Mouse (Mus musculus): ENCODE measurements around the gene Thsd7b. TPM values are rescaled to one million over a fixed set of nuclear protein-coding genes. Genes with fewer than 3 reads are reported as not detected.

Gene Thsd7b
- polyA plus RNA-seq, 1 experiment from 2014 or later = 1.9 TPM

- no peaks in the 10 kb centered on the region for H3K9me3 ChIP-seq (replicated peaks)
- no peaks in the 10 kb centered on the region for H3K27me3 ChIP-seq (ENCODE audit: low read depth, poor library complexity, severe bottlenecking)
- WGBS = 94% methylated on average over 4 of the region's 4 CpGs
- DNase-seq (ENCODE audit: low spot score) = no peak
- no peaks in the 10 kb centered on the region for H3K4me1 ChIP-seq
- H3K4me3 ChIP-seq = no peak overlapping the region
- no peak overlapping the region for H3K27ac ChIP-seq (replicated peaks)
- no peaks in the 10 kb centered on the region for H3K36me3 ChIP-seq
These were observed 265.9 kb downstream of the Thsd7b start for GRCm38 (mm10) chr1:129538970-129539369.

- WGBS = 66% methylated on average over 1 of the region's 1 CpGs
- Histone ChIP-seq H3K36me3 (no peaks in the 10 kb centered on the region), H3K9me3 (replicated peaks) (no peaks in the 10 kb centered on the region), H3K4me3 (no peak overlapping the region), H3K27ac (replicated peaks) (no peak overlapping the region), H3K27me3 (ENCODE audit: low read depth, poor library complexity, severe bottlenecking) (no peaks in the 10 kb centered on the region), H3K4me1 (no peaks in the 10 kb centered on the region)
- no peak for DNase-seq (ENCODE audit: low spot score)
These were observed 267.6 kb downstream of the Thsd7b start for GRCm38 (mm10) chr1:129540751-129541150.

- H3K36me3 ChIP-seq = no peaks in the 10 kb centered on the region
- no peak overlapping the region for H3K4me3 ChIP-seq
- H3K27ac ChIP-seq (replicated peaks) = no peak overlapping the region
- no peaks in the 10 kb centered on the region for H3K27me3 ChIP-seq (ENCODE audit: low read depth, poor library complexity, severe bottlenecking)
- DNase-seq (ENCODE audit: low spot score) = no peak
- no peaks in the 10 kb centered on the region for H3K9me3 ChIP-seq (replicated peaks)
- H3K4me1 ChIP-seq = no peaks in the 10 kb centered on the region
- WGBS = 87% methylated on average over 3 of the region's 3 CpGs
These were observed 269.6 kb downstream of the Thsd7b start for GRCm38 (mm10) chr1:129542563-129543146.

GRCm38 (mm10) chr1:129543169-129543568, 270.1 kb downstream of the Thsd7b start:
- Histone ChIP-seq H3K27me3 (ENCODE audit: low read depth, poor library complexity, severe bottlenecking) (no peaks in the 10 kb centered on the region), H3K4me3 (no peak overlapping the region), H3K27ac (replicated peaks) (no peak overlapping the region), H3K4me1 (no peaks in the 10 kb centered on the region), H3K36me3 (no peaks in the 10 kb centered on the region), H3K9me3 (replicated peaks) (no peaks in the 10 kb centered on the region)
- 88% methylated on average over 3 of the region's 3 CpGs for WGBS
- DNase-seq (ENCODE audit: low spot score) = no peak

- WGBS = 89% methylated on average over 4 of the region's 4 CpGs
- Histone ChIP-seq H3K27me3 (ENCODE audit: low read depth, poor library complexity, severe bottlenecking) (no peaks in the 10 kb centered on the region), H3K27ac (replicated peaks) (no peak overlapping the region), H3K9me3 (replicated peaks) (peaks cover 5% of the 10 kb centered on the region), H3K4me1 (no peaks in the 10 kb centered on the region), H3K4me3 (no peak overlapping the region), H3K36me3 (no peaks in the 10 kb centered on the region)
- DNase-seq (ENCODE audit: low spot score) = no peak
These were observed 285.0 kb downstream of the Thsd7b start for GRCm38 (mm10) chr1:129558054-129558453.

- WGBS = 89% methylated on average over 4 of the region's 4 CpGs
- Histone ChIP-seq H3K9me3 (replicated peaks) (no peaks in the 10 kb centered on the region), H3K27ac (replicated peaks) (no peak overlapping the region), H3K27me3 (ENCODE audit: low read depth, poor library complexity, severe bottlenecking) (no peaks in the 10 kb centered on the region), H3K36me3 (no peaks in the 10 kb centered on the region), H3K4me3 (no peak overlapping the region), H3K4me1 (no peaks in the 10 kb centered on the region)
- DNase-seq (ENCODE audit: low spot score) = no peak
These were observed 286.0 kb downstream of the Thsd7b start for GRCm38 (mm10) chr1:129559137-129559536.

- H3K9me3 ChIP-seq (replicated peaks) = no peaks in the 10 kb centered on the region
- WGBS = 83% methylated on average over 3 of the region's 3 CpGs
- H3K4me3 ChIP-seq = no peak overlapping the region
These were observed 286.7 kb downstream of the Thsd7b start for GRCm38 (mm10) chr1:129559812-129560211.

GRCm38 (mm10) chr1:129562707-129563106, 289.6 kb downstream of the Thsd7b start:
- no peaks in the 10 kb centered on the region for H3K4me1 ChIP-seq
- 89% methylated on average over 1 of the region's 1 CpGs for WGBS
- no peak overlapping the region for H3K27ac ChIP-seq (replicated peaks)
- H3K36me3 ChIP-seq = no peaks in the 10 kb centered on the region
- H3K4me3 ChIP-seq = no peak overlapping the region
- H3K9me3 ChIP-seq (replicated peaks) = no peaks in the 10 kb centered on the region
- DNase-seq (ENCODE audit: low spot score) = no peak
- H3K27me3 ChIP-seq (ENCODE audit: low read depth, poor library complexity, severe bottlenecking) = no peaks in the 10 kb centered on the region

More at GRCm38 (mm10) chr1:129559812-129560211, 286.7 kb downstream of the Thsd7b start:
- Histone ChIP-seq H3K4me1 (no peaks in the 10 kb centered on the region), H3K27me3 (ENCODE audit: low read depth, poor library complexity, severe bottlenecking) (no peaks in the 10 kb centered on the region), H3K27ac (replicated peaks) (no peak overlapping the region), H3K36me3 (no peaks in the 10 kb centered on the region)
- DNase-seq (ENCODE audit: low spot score) = no peak

GRCm38 (mm10) chr1:129570522-129570921, 297.4 kb downstream of the Thsd7b start:
- DNase-seq (ENCODE audit: low spot score) = no peak
- WGBS = 89% methylated on average over 3 of the region's 3 CpGs
- H3K4me1 ChIP-seq = no peaks in the 10 kb centered on the region
- H3K4me3 ChIP-seq = no peak overlapping the region
- H3K36me3 ChIP-seq = no peaks in the 10 kb centered on the region
- no peaks in the 10 kb centered on the region for H3K27me3 ChIP-seq (ENCODE audit: low read depth, poor library complexity, severe bottlenecking)
- no peaks in the 10 kb centered on the region for H3K9me3 ChIP-seq (replicated peaks)
- H3K27ac ChIP-seq (replicated peaks) = no peak overlapping the region

GRCm38 (mm10) chr1:129579955-129580354, 306.9 kb downstream of the Thsd7b start:
- Histone ChIP-seq H3K9me3 (replicated peaks) (no peaks in the 10 kb centered on the region), H3K4me1 (no peaks in the 10 kb centered on the region), H3K27ac (replicated peaks) (no peak overlapping the region), H3K27me3 (ENCODE audit: low read depth, poor library complexity, severe bottlenecking) (no peaks in the 10 kb centered on the region), H3K4me3 (no peak overlapping the region), H3K36me3 (no peaks in the 10 kb centered on the region)
- no peak for DNase-seq (ENCODE audit: low spot score)
- 88% methylated on average over 4 of the region's 4 CpGs for WGBS

- DNase-seq (ENCODE audit: low spot score) = no peak
- Histone ChIP-seq H3K27ac (replicated peaks) (no peak overlapping the region), H3K9me3 (replicated peaks) (no peaks in the 10 kb centered on the region), H3K36me3 (no peaks in the 10 kb centered on the region), H3K4me3 (no peak overlapping the region), H3K27me3 (ENCODE audit: low read depth, poor library complexity, severe bottlenecking) (no peaks in the 10 kb centered on the region), H3K4me1 (no peaks in the 10 kb centered on the region)
- 85% methylated on average over 6 of the region's 6 CpGs for WGBS
These were observed 313.5 kb downstream of the Thsd7b start for GRCm38 (mm10) chr1:129586635-129587034.

GRCm38 (mm10) chr1:129589366-129590002, 316.4 kb downstream of the Thsd7b start:
- 71% methylated on average over 3 of the region's 3 CpGs for WGBS
- H3K4me3 ChIP-seq = no peak overlapping the region
- no peaks in the 10 kb centered on the region for H3K36me3 ChIP-seq
- no peak for DNase-seq (ENCODE audit: low spot score)
- H3K27ac ChIP-seq (replicated peaks) = no peak overlapping the region
- H3K27me3 ChIP-seq (ENCODE audit: low read depth, poor library complexity, severe bottlenecking) = no peaks in the 10 kb centered on the region
- H3K4me1 ChIP-seq = no peaks in the 10 kb centered on the region
- H3K9me3 ChIP-seq (replicated peaks) = no peaks in the 10 kb centered on the region

- H3K4me1 ChIP-seq = no peaks in the 10 kb centered on the region
- H3K27me3 ChIP-seq (ENCODE audit: low read depth, poor library complexity, severe bottlenecking) = no peaks in the 10 kb centered on the region
- 90% methylated on average over 13 of the region's 13 CpGs for WGBS
- no peak overlapping the region for H3K4me3 ChIP-seq
- H3K9me3 ChIP-seq (replicated peaks) = no peaks in the 10 kb centered on the region
- no peak overlapping the region for H3K27ac ChIP-seq (replicated peaks)
- no peaks in the 10 kb centered on the region for H3K36me3 ChIP-seq
- no peak for DNase-seq (ENCODE audit: low spot score)
These were observed 322.3 kb downstream of the Thsd7b start for GRCm38 (mm10) chr1:129595447-129595846.
